Mouse (Mus musculus) intestine, postnatal 0 days (tissue): ENCODE measurements around the gene Sec61b. TPM values are rescaled to one million over a fixed set of nuclear protein-coding genes. Genes with fewer than 3 reads are reported as not detected.

Experiments
- ATAC-seq: fragments of 200-750 bp; cut with Nextera tagmentation; 2 replicates; pipeline ENCODE4 v1.8.0; 2017; ENCODE audit warnings: mild to moderate bottlenecking, moderate TSS enrichment, moderate library complexity
- H3K27ac ChIP-seq: fragments of 300-500 bp; sonication (generic); 2 replicates; pipeline ENCODE4 v1.5.1; 2014; ENCODE audit warnings: mild to moderate bottlenecking, low read depth, low read length, moderate library complexity
- H3K27me3 ChIP-seq: fragments of 300-500 bp; sonication (generic); replicated peaks from 2 replicates; pipeline ENCODE4 v1.6.1; 2014; ENCODE audit warnings: low read length, mixed read lengths; ENCODE audit not compliant: control insufficient read depth, insufficient read depth
- H3K36me3 ChIP-seq: fragments of 300-500 bp; sonication (generic); 2 replicates; pipeline ENCODE4 v1.6.1; 2014; ENCODE audit warnings: mild to moderate bottlenecking, moderate library complexity; ENCODE audit not compliant: control insufficient read depth, insufficient read depth
- H3K4me1 ChIP-seq: fragments of 300-500 bp; sonication (generic); replicated peaks from 2 replicates; pipeline ENCODE4 v1.6.1; 2014; ENCODE audit warnings: antibody characterized with exemption, low read length, mixed read lengths; ENCODE audit not compliant: control insufficient read depth, insufficient read depth
- H3K4me2 ChIP-seq: fragments of 300-500 bp; sonication (generic); replicated peaks from 2 replicates; pipeline ENCODE4 v1.6.1; 2014; ENCODE audit warnings: low read depth, mild to moderate bottlenecking, moderate library complexity
- H3K4me3 ChIP-seq: fragments of 300-500 bp; sonication (generic); 2 replicates; pipeline ENCODE4 v1.5.1; 2014; ENCODE audit warnings: low read depth, low read length
- H3K9ac ChIP-seq: fragments of 300-500 bp; sonication (generic); 2 replicates; pipeline ENCODE4 v1.6.1; 2014; ENCODE audit warnings: mild to moderate bottlenecking, low read depth, low read length
- H3K9me3 ChIP-seq: fragments of 300-500 bp; sonication (generic); 2 replicates; pipeline ENCODE4 v1.6.1; 2016; ENCODE audit warnings: mixed run types; ENCODE audit not compliant: control insufficient read depth
- CTCF ChIP-seq: sonication (generic); IDR thresholded peaks from 2 replicates; pipeline ENCODE4 v1.5.1; 2016; ENCODE audit warnings: low read depth, mild to moderate bottlenecking, control low read depth, antibody characterized with exemption, moderate library complexity
- WGBS: fragments of 180-500 bp; shearing (Covaris S2); extraction: QIAGEN DNeasy Blood & Tissue Kit; methylation state at CpG from one replicate; pipeline ENCODE4 v1.1.7; 2014; 5-methylcytosine and 5-hydroxymethylcytosine counted together
- polyA plus RNA-seq: library from polyadenylated mRNA; unstranded; fragments of >200 nt; fragmentation: Nextera tagmentation; extraction: Ambion mirVana; gene quantifications from 2 replicates; pipeline ENCODE4 v1.2.1, GENCODE M21; 2015

Sec61b gene
- polyA plus RNA-seq, 1 experiment from 2014 or later: 392 TPM

DNA sequence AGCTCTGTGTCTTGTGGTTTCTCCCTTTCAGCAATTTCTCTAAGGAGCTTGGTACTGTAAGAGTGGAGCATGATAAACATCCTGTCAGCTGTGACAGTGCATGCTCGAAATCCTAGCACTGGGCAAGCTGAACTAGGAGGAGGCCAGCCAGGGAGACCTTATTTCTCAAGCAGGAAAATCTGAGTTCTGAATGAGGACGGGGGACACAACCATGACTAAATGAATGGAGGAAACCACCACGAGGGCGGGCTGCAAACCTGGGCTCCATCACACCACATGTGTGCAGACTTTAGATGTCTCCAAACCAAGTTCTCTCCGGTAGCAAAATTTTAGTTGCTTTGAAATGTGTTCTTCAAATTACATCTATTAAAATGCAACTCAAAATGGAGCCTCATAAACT, 25.3 kb upstream of the Sec61b start:
- H3K4me2 ChIP-seq: no peak overlapping the region
- no peaks in the 10 kb centered on the region for H3K36me3 ChIP-seq
- H3K9ac ChIP-seq: no peak overlapping the region
- H3K4me3 ChIP-seq: no peak overlapping the region
- no peaks in the 10 kb centered on the region for H3K4me1 ChIP-seq
- TF ChIP-seq CTCF: no peak
- ATAC-seq: no peak
- WGBS: 59% methylated on average over 5 of the region's 5 CpGs
- H3K27me3 ChIP-seq: no peaks in the 10 kb centered on the region
- no peak overlapping the region for H3K27ac ChIP-seq
- H3K9me3 ChIP-seq: no peaks in the 10 kb centered on the region

DNA sequence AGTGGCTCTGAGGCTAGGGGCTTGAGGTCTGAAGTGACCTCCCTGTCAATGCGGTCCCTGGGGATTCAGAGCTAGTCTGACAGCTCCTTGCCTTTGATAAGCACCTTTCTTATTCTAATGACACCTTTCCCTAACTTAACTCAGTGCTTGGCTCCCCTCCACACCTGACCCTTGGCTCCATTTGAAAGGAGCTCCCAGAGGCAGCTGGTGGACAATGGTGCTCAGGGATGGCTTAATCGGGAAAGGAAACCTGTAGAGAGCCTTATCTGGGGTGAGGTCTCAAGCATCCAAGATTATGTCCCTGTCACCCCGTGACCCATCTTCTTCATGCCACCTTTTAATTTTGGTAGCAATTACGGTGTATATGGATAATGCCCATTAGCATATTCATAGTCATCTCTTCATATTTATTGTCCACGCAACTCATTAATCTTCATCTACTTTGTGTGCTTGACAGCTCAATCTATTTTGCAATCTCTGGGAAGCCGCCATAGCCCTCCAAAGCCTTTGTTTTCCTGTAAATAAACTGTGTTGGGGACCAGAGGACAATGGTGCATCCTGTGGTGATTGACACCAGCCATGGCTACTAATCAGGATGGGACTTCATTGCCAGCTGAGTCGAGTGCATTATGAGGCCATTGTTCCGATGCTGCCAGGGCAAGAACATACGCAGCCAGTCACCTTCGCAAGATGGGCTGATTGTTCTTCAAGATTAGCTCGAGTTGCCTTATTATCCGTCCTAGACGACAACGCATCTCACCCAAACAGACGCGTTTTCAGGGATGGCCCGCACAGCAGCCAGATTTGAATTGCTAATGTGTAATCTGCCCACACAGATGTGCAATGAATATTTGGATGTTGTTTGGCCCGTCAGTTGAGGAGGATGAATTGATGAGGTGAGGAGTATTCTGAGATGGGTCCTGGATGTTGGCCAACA, 24.6 kb upstream of the Sec61b start:
- WGBS: 35% methylated on average over 18 of the region's 18 CpGs
- H3K4me1 ChIP-seq: no peaks in the 10 kb centered on the region
- no peak overlapping the region for H3K4me2 ChIP-seq
- no peaks in the 10 kb centered on the region for H3K36me3 ChIP-seq
- no peak for ATAC-seq
- no peaks in the 10 kb centered on the region for H3K9me3 ChIP-seq
- H3K9ac ChIP-seq: no peak overlapping the region
- no peak for TF ChIP-seq CTCF
- H3K27ac ChIP-seq: no peak overlapping the region
- H3K27me3 ChIP-seq: no peaks in the 10 kb centered on the region
- H3K4me3 ChIP-seq: no peak overlapping the region

DNA sequence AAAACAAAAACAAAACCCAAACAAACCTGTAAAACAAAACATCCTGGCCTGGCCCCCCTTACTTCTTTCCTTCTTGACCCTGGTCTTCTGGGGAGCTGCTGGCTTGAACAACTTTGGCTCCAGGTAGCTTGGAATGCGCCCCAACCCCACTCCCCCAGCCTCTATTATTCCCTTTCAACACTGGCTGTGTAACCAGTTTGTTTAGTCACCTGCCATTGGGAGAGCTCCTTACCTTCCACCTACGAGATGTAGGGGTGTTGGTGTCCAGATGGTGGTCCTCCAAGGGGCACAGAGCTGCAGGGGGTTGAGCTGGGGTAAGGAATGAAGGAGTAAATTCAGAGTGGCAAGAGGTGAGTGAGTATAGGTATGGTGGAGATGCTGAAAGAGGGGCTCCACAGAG, 7.3 kb upstream of the Sec61b start:
- no peak for TF ChIP-seq CTCF
- Histone ChIP-seq H3K27me3 (no peaks in the 10 kb centered on the region), H3K9ac (no peak overlapping the region), H3K27ac (no peak overlapping the region), H3K9me3 (peaks cover 8% of the 10 kb centered on the region; the same call in 1 of the 2 replicates), H3K36me3 (peaks cover 49% of the 10 kb centered on the region), H3K4me2 (no peak overlapping the region), H3K4me3 (no peak overlapping the region), H3K4me1 (no peaks in the 10 kb centered on the region)
- ATAC-seq: no peak
- WGBS: 79% methylated on average over 2 of the region's 2 CpGs

DNA sequence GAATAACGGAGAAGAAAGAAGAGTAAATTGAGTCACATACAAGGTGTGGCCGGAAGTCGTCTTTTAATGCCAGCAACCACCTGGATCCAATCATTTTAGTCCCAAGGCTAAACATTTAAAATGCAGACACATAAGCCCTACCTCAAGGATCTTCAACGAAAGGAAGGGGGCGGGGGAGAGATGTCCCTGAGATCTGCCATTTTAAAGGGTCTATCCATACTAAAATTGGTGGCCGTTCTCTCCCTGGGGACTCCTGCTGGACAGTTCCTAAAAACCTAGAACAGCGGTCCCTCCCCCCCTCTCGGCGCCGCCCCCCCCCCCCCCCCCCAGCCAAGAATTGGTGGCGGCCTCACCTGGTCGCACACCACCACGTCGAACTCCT, 881 bp upstream of the Sec61b start:
- no peaks in the 10 kb centered on the region for H3K27me3 ChIP-seq
- peak overlapping the region; percentile 83 for H3K4me2 ChIP-seq
- H3K9ac ChIP-seq: peak overlapping the region; percentile 75
- H3K9me3 ChIP-seq: peaks cover 1% of the 10 kb centered on the region; the same call in 1 of the 2 replicates
- TF ChIP-seq CTCF: peak; percentile 37; the same call in 1 of the 2 replicates
- H3K4me3 ChIP-seq: peak overlapping the region; percentile 91
- peak overlapping the region; percentile 91 for H3K27ac ChIP-seq
- 2% methylated on average over 9 of the region's 14 CpGs for WGBS
- peaks cover 49% of the 10 kb centered on the region for H3K36me3 ChIP-seq
- no peaks in the 10 kb centered on the region; the same call in 1 of the 2 replicates for H3K4me1 ChIP-seq
- no peak for ATAC-seq

DNA sequence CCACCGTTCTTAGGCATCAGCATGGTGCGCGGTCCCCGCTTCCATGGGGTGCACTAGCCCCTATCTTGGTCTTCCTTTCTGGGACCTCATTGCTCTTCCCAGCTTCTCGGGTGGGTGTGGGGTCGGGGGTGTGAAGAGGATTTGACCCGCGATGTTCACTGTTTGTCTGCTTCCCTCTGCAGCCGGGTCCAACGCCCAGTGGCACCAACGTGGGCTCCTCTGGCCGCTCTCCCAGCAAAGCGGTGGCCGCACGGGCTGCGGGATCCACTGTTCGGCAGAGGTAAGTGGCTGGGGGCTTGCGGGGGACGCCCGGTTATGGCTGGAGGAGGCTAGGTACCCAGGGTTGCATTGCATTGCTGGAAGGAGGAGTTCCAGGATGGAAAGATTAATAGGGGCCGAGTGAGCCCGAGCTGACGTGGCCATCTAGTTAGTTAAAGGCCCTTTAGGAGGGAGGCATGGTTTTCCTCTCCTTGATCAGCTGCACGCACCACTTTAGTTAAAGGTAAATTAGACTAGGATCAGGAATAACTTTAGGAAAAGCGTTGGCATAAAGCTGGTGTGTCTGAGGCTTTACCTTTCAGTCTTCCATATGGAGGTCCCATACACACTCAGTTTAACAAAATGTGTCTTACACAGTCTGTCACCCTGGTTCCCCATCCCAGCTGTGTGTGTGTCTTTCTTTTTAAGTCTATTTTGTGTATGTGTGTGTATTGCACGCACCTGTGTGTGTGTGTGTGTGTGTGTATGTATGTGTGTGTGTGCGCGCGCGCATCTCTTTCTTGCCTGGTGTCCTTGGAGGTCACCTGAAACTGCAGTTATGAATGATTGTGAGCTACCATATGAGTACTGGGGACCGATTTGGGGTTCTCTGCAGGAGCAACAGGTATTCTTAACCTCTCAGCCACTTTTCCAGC, 529 bp downstream of the Sec61b start:
- Histone ChIP-seq H3K36me3 (peaks cover 46% of the 10 kb centered on the region), H3K9me3 (no peaks in the 10 kb centered on the region), H3K4me1 (no peaks in the 10 kb centered on the region; the same call in 1 of the 2 replicates), H3K4me3 (peak overlapping the region; percentile 91), H3K27me3 (no peaks in the 10 kb centered on the region), H3K4me2 (peak overlapping the region; percentile 83), H3K9ac (peak overlapping the region; percentile 75), H3K27ac (peak overlapping the region; percentile 91)
- ATAC-seq: peak; percentile 9; the same call in 1 of the 2 replicates
- WGBS: 9% methylated on average over 31 of the region's 31 CpGs
- TF ChIP-seq CTCF: no peak

DNA sequence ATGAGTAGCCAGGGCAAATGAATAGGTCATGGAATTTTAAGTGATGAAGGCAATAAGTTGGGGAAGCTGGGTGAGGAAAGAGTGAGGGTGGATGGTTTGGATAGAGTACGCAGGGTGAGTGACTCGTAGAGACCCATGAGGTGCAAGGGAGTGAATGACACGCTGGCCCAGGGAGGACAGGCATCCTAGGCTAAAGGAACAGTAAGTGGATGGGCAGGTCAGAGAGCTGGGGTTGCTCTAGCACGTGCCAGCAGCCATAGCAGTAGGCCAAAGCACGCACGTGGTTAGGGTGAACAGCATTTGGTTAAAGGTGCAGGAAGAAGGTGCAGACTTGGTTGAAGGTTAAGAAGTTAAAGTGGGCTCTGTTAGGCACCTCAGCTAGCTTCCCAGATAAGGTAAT, 3.1 kb downstream of the Sec61b start:
- 92% methylated on average over 6 of the region's 6 CpGs for WGBS
- ATAC-seq: no peak

More for the DNA sequence above, 3.1 kb downstream of the Sec61b start:
- no peaks in the 10 kb centered on the region for H3K9me3 ChIP-seq
- H3K27me3 ChIP-seq: no peaks in the 10 kb centered on the region
- no peak overlapping the region for H3K27ac ChIP-seq
- TF ChIP-seq CTCF: no peak
- H3K4me2 ChIP-seq: no peak overlapping the region
- no peak overlapping the region for H3K4me3 ChIP-seq
- no peak overlapping the region for H3K9ac ChIP-seq
- H3K36me3 ChIP-seq: peaks cover 49% of the 10 kb centered on the region
- no peaks in the 10 kb centered on the region; the same call in 1 of the 2 replicates for H3K4me1 ChIP-seq
